Mouse (Mus musculus) small intestine, adult 2 months (tissue): ENCODE data around the gene Spata2.
A peak's percentile ranks its signal among the peaks of the same experiment; 100 is the strongest.

ENCODE experiments used
- CTCF ChIP-seq: fragments of 200-500 bp; IDR thresholded peaks from 2 replicates; pipeline ENCODE4 v1.5.1; 2012; ENCODE audit warnings: low read depth, mild to moderate bottlenecking, control low read depth, inconsistent platforms, low read length, moderate library complexity, mixed read lengths; ENCODE audit not compliant: insufficient replicate concordance, insufficient read length; ENCODE audit errors: extremely low read depth
- POLR2A ChIP-seq: fragments of 200-500 bp; IDR thresholded peaks from 2 replicates; pipeline ENCODE4 v1.6.1; 2012; ENCODE audit warnings: low read depth, mild to moderate bottlenecking, control low read depth, inconsistent platforms, low read length, moderate library complexity

DNA sequence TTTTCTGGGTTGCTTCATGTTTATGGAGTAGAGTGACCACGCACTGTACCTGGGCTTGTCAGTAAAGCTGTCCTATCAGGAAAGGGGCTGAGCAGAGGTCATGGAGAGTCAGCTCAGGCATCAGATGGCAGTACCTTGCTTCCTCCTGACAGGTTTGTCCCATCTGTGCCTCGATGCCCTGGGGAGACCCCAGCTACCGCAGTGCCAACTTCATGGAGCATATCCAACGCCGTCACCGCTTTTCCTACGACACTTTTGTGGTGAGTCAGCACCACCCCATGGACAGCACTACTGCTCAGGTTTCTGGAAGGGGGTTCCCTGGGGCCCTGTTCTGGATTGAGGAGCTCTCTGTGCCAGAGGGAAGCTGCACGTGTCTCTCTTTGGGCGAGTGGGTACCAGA, 19.7 kb upstream of the Spata2 start:
- TF ChIP-seq POLR2A (0 out of 2 replicates have a peak, but pooled peaks have one; percentile 11), CTCF (no peak)
